Mouse (Mus musculus) small intestine, adult 2 months (tissue): ENCODE data around the gene Ppm1l.

Experiments used
- CTCF ChIP-seq: fragments of 200-500 bp; IDR thresholded peaks from 2 replicates; pipeline ENCODE4 v1.5.1; 2012; ENCODE audit warnings: low read depth, mild to moderate bottlenecking, control low read depth, inconsistent platforms, low read length, moderate library complexity, mixed read lengths; ENCODE audit not compliant: insufficient replicate concordance, insufficient read length; ENCODE audit errors: extremely low read depth
- POLR2A ChIP-seq: fragments of 200-500 bp; IDR thresholded peaks from 2 replicates; pipeline ENCODE4 v1.6.1; 2012; ENCODE audit warnings: low read depth, mild to moderate bottlenecking, control low read depth, inconsistent platforms, low read length, moderate library complexity

DNA sequence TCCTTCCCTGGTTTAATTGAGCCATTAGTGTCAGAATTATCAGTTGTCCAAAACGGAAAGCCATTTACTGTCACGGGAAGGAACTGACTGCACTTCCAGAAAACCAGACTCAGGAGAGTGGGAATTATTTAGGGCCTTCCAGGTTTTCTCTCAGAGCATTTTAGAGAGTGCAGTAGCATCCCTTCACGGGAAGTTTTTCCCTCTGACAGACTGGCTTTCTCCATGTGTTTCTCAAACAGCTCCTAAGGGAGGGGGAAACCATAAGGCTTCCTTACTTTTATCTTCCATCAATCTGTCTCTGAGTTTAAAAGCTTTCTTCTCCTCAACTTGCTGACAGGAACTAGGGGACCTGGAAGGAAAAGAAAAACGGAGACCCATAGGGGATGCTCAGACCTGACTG, 185.9 kb downstream of the Ppm1l start:
- no peak for TF ChIP-seq POLR2A
- TF ChIP-seq CTCF, result no peak
